Mouse (Mus musculus) lung, postnatal 10 days (tissue): ENCODE results near the gene Rab3b.

Source experiments
- DNase-seq: peaks from one replicate; pipeline ENCODE4 v3.0.0; 2021

The Rab3b gene

GRCm38 (mm10) chr4:108878963-108879822 lies at the start of gene Rab3b:
Rab3b (plus strand) TSS chr4:108879063.
- peak; percentile 64 for DNase-seq

- no peak for DNase-seq
These were observed 48.2 kb upstream of the Rab3b start for GRCm38 (mm10) chr4:108830698-108831097.

- peak; percentile 94 for DNase-seq
These were observed 45.7 kb upstream of the Rab3b start, which contains the start of gene Btf3l4 for GRCm38 (mm10) chr4:108832916-108833827. Btf3l4 (minus strand) TSS chr4:108833614.

DNA sequence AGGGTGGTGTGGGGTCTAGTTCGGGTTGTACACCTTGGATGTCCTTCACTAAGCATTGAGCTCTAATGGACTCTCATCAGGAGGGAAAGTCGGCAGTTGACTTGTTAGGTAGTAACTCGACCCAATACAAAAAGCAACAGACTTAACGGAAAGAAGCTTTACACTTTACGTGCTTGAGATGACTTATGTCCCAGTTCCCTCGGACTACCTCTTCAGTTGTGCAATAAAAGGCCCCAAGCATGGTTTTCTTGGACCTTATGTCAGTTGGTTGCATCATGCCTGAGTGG lies 45.1 kb upstream of the Rab3b start:
- no peak for DNase-seq

DNA sequence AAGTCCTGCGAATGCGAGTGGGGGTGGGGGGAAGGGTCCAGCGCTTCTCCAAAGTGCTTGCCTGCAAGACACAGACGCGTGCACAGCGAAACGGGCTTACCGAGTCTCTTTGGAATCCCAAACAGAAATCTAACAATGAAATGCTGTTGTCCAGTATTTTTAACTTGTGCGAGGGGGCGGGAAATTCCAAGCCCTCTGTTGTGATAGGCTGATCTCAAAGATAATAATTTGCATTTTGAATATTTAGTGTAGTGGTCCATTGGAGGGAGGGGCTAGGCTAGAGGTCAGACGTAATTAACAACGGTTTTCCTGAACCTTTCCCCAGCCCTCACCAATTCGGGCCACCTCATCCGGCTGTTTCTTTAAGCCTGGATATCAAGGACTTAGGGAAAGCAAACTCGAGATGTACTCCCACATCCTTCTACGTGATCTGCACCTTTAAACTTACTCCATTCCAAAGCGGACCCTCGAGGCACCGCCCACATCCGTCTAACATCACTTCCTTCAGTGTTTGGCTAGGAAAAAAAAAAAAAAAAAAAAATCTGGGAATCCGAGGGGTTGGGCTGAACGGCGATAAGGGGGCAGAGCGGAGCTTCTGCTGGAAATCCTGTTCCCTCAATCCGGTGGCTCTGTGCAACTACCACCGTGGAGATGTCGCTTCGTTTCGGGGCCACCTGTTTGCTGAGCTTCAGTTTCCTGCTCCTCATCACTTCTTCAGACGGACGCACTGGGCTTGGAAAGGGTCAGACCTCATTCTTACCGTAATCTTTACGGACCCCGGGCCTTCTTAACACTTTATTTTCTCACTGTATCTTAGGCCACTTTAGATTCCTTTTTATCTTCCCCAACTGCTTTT lies 44.5 kb upstream of the Rab3b start, which contains the start of gene Txndc12:
Gene Txndc12, plus strand, starts transcription at position 487 of the 856 bp plus-strand sequence.
- DNase-seq = peak; percentile 95

GRCm38 (mm10) chr4:108834971-108835311 lies 43.9 kb upstream of the Rab3b start:
- DNase-seq = peak; percentile 9

DNA sequence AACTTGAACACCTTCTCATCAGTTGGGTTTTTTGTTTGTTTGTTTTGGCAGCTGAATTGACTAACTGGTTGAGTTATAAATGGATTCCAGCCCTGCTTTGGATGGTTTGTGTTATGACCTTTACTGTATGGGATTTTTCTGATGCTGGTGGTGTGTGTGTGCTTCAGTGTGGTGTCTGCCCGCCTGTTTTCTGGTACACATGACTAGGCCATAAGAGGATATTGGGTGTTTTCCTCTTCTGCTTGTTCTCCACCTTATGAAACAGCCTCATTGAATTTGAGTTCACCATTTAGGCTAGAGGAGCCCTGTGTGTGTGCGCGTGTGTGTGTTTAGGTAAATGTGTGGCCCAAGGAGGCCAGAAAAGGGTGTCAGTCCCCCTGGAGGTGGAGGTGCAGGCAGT lies 43.4 kb upstream of the Rab3b start:
- DNase-seq = no peak

DNA sequence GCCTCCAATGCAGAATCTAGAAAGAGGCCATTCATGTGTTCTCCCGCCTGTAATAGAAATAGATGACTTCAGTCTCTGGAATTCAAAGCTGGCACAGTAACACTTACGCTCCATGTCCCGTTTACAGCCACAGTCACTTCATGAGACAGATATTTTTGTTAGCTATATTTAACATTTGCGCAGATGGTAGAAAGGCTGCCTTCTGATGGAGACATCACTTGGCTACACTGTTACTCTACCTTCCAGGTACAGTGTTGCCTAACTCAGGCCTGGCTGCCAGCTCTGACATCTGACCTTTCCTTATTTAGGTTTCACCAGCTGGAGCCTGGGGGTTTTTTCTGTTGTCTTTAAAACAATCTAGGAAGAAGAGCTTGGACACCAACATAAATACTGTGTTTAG lies 40.8 kb upstream of the Rab3b start:
- DNase-seq = peak; percentile 34

DNA sequence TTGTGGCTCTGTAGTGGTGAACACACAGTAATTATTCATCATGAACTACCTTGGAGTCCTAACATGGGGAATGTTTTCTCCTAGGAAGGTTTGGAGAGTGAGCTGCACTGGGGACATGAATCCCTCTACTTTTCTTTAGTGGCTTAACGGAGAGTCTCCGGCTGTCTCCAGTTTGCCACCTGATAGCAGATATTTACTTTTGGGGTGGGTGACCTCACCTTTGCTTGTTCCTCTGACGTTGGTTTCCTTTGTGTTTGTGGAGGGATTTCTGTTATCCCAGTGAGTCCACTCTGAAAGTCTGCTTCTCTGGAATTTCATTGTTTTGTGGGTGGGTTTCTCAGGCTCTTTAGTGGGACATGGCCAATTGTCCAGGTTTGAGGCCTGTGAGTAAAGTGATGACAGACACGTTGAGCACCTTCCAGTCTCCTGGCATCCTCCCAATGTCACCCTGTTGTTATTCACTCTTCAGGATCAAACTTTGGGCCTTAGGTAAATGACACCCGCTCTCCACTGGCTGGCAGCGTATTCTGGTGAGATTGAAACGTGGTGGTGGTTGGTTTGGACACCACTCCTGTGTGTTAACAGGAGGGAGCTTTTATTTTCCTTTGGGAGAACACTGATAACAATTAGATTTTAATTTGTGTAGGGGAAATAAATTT lies 36.8 kb upstream of the Rab3b start:
- DNase-seq = no peak

DNA sequence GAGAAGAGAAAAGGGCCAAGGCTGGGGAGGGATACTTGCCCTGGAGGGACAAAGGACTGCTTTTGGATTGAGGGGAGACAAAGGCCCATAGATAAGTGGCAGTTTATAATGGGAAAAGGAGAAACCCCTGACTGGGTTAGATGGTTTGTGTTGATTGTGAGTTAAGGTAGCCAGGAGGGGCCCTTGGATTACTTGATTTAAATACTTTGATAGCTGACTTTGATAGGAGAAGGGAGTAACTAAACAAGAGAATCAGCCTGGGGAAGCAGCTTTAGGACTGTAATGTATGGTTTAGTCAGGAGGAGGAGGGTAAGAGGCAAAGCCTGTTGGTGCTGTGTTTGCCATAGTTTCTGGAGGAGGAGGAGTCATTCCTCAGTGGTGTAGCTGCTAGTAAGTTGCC lies 35.5 kb upstream of the Rab3b start:
- DNase-seq = no peak

GRCm38 (mm10) chr4:108845824-108846569 lies 32.9 kb upstream of the Rab3b start:
- DNase-seq = no peak

- DNase-seq = peak; percentile 86
These were observed 31.0 kb upstream of the Rab3b start, which contains the start of gene Kti12 for GRCm38 (mm10) chr4:108847715-108848504. Kti12 (plus strand) TSS chr4:108847785.

GRCm38 (mm10) chr4:108848505-108848848 lies 30.4 kb upstream of the Rab3b start, which contains the start of gene A730015C16Rik:
A730015C16Rik (minus strand) TSS chr4:108848619.
- no peak for DNase-seq

DNA sequence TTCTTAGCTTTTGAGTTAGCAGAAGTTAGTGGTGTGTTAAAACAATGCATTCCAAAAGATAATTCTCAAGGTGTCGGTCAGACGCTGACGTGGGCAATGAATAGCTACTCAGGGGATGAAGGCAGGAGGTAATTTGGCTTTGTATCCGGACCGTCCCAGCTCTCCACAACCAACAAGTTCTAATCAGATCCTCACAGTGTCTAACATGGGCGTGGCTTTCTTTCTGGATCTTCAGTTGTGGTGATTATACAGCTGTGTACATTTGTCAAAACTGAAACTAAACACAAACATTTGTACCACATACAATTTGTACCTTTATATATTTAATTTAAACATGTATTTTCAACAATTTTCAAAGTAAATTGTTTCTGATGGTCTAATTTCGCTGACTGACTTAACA lies 12.1 kb upstream of the Rab3b start:
- no peak for DNase-seq

- DNase-seq = peak; percentile 90
These were observed 9.0 kb upstream of the Rab3b start for GRCm38 (mm10) chr4:108869730-108870374.

DNA sequence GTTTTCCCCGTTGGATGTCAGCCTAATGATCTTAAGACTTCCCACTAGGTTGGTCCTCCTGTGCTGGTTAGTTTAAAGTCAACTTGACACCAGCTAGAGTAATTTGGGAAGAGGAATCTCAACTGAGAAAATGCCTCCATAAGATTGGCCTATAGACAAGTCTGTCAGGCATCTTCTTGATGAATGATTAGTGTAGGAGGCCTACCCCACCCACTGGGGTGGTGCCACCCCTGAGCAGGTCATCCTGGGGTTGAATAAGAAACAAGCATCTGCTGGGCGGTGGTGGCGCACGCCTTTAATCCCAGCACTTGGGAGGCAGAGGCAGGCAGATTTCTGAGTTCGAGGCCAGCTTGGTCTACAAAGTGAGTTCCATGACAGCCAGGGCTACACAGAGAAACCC lies 5.1 kb upstream of the Rab3b start:
- DNase-seq = no peak

DNA sequence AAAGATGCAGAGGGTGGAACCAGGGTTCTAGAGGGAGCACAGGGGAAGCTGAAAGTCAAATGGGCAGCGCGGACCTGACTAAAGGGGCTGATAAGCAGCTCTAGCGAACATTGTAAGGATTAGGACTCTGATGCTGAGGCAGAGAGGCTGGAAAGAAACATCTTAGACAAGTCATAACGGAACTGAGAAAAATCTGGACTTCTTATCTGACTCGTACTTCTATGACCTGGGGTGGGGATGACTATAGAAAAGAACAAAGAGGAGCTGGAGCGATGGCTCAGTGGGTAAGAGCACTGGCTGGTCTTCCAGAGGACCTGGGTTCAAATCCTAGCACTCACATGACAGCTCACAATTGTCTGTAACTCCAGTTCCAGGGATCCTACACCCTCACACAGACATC lies 962 bp upstream of the Rab3b start:
- DNase-seq = no peak

- no peak for DNase-seq
These were observed 5.0 kb downstream of the Rab3b start for GRCm38 (mm10) chr4:108883815-108884214.

- no peak for DNase-seq
These were observed 8.6 kb downstream of the Rab3b start for GRCm38 (mm10) chr4:108887456-108887855.

DNA sequence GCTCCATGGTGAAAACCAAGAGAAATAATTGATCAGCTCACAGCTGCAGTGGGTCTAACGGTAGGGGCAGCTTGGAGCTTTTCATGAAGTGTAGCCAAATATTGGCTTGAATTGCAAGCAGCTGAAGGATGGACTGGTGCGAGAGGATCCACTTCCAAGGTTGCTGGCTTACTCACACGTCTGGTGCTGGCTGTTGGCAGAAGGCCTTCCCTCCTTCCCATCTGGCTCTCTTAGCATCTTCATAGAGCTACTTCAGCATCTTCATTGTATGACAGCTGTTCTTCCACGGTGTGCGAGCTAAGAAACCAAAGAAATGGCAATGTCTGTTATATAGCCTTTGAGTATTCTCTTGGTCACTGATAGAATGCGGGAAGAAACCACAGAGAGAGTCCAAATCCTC lies 12.0 kb downstream of the Rab3b start:
- DNase-seq = no peak
